Mouse (Mus musculus): ENCODE results near the gene Synj2.

DNA sequence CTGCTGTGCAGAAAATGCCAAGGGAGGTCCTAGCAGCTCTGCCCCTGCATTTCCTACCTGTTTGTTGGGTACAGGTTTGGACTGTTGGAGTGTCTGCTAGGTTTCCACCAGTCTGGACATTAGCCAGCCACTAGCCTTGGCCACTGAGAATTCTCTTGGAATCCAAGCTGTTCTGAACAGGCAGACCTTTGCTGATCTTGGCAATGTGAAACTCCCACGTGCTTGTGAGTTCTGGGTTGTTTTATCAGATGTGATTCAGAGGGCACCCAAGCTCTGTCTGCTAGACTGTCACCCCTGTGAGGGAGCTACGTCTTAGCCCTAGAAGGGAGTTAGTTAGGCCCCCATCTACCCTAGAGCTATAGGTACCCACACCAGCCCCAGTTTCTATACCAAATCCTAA is 3.6 kb upstream of the Synj2 start:
- TF ChIP-seq CTCF (IDR thresholded peaks at IDR 0.05; ENCODE audit: low read depth, low read length) (no peak), POLR2A (IDR thresholded peaks at IDR 0.05; ENCODE audit: extremely low read depth, insufficient read depth, low read length) (no peak)
